Mouse (Mus musculus) induced T-regulatory cell, adult 2 months (primary cell): ENCODE results near the gene Gm26965.
"Not testable (repeated sequence)": the region's sequence is repeated elsewhere in the genome, so short reads cannot be mapped to it uniquely, and the experiment has no call there.

Experiments used
- DNase-seq: peaks from one replicate; pipeline ENCODE4 v3.0.0-alpha.2; 2012; ENCODE audit warnings: low read depth

Gm26965 gene

GRCm38 (mm10) chr13:67525753-67526410 is at the start of gene Gm26965, which contains the start of gene Zfp87:
Gm26965 (minus strand) TSS chr13:67526151.
Zfp87 (minus strand) TSS chr13:67526177.
- DNase-seq, result peak; percentile 97

GRCm38 (mm10) chr13:67572591-67573189 is 46.7 kb upstream of the Gm26965 start:
- no peak for DNase-seq

GRCm38 (mm10) chr13:67553730-67554129 is 27.8 kb upstream of the Gm26965 start, which contains the start of gene Zfp748:
Zfp748 (minus strand) TSS chr13:67553830.
- peak; percentile 10 for DNase-seq

DNA sequence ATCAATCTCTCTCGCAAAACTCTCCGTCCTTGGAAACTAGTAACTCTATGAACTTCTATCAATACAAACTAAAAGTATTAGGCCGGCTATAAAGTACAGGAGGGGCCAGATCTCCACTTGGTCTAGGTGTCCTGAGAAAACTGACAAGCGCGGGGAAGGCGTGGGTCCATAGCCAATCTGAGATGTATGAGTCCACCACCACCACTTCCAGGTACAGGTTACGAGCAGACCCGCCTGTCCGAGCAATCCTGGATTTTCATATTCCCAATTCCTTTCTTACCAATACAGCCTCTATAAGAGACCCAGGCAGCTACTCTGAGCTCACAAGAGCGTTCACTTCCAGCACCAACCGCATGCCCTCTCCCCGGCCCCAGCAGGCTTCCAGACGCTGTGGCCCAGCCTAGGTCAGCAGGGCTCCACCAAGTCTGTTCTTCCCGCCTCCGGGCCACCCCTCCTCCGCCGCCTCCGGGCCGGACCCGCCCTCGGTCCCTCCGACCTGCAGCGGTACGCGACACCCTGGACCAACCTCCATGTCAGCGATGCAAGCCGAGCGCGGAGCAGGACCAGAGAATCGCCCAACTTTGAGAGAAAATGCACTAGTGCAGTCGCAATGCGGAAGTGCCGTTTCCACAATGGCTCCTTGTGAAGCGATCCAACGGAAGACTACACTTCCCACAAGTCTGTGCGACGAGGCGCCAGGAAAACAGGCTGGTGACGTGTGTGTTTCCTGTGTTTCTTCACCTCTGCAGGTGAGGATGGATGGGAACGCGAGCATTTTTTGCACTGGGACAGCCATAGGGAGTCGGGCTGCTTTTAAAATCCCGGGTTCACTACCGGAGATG is 26.8 kb upstream of the Gm26965 start:
- peak; percentile 94 for DNase-seq

DNA sequence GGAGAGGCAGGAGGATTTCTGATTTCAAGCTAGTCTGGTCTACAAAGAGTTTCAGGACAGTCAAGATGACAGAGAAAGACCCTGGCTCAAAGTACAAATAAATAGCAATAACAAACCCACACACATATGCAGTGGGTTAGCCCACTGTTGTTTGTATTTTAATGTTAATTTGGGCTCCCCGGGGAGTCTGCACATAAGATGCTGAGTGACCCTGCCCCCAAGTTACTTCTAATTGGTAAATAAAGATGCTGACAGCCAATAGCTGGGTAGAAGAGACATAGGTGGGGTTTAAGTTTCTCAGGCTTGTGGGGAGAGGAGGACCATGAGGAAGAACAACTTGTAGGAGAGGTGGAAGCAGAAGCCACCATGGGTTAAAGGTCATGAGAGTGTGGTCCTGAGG is 20.0 kb upstream of the Gm26965 start:
- no peak for DNase-seq

- no peak for DNase-seq
These were observed 1.2 kb upstream of the Gm26965 start for GRCm38 (mm10) chr13:67527049-67527730.

DNA sequence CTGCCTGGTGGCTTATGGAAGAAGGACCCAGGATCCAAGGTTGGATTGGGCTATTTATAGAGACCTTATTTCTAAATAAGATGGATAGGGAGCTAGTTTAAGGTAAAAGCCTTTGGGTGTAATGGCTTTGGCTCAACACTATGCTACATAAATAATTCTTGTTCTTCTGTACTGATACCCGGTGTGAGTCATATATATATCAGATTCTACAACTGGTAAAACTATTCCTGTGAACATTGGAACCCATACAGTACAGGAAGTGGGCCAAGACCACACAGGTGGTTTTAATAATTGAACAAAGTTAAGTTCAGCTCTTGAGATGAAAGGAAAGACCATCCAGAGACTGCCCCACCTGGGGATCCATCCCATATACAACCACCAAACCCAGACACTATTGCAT is 25.0 kb downstream of the Gm26965 start:
- DNase-seq, result no peak

- DNase-seq, result peak; percentile 92
These were observed 25.7 kb downstream of the Gm26965 start, which contains the start of gene Zfp58 for GRCm38 (mm10) chr13:67500084-67500719. Zfp58 (minus strand) TSS chr13:67500555.

- no peak for DNase-seq
These were observed 30.3 kb downstream of the Gm26965 start for GRCm38 (mm10) chr13:67495631-67496030.

- DNase-seq, result no peak
These were observed 41.5 kb downstream of the Gm26965 start for GRCm38 (mm10) chr13:67484424-67484811.

- peak; percentile 96 for DNase-seq
These were observed 42.1 kb downstream of the Gm26965 start, which contains the start of gene Zfp874b for GRCm38 (mm10) chr13:67483625-67484423. Zfp874b (minus strand) TSS chr13:67484258.

DNA sequence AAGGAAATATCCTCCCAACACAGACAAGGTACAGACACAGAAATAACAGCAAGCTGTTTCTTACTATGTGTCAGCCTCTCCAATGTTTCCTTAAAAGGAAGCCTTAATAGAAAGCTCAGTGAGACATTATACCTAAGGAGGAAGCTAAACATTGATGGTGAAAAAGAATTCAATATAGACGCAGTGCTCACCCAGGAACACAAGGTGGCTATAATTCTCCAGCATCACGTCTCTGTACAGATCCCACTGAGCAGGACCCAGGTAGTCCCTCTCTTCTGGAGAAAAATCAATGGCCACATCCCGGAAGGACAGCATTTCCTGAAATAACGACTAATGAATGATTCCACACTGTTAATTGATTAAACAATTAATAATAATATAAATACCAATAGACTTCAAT is 44.4 kb downstream of the Gm26965 start:
- DNase-seq, result peak; percentile 32

- no peak for DNase-seq
These were observed 56.7 kb downstream of the Gm26965 start for GRCm38 (mm10) chr13:67469274-67469673.

GRCm38 (mm10) chr13:67463506-67464185 is 62.3 kb downstream of the Gm26965 start:
- not testable (repeated sequence) for DNase-seq

- DNase-seq, result no peak
These were observed 74.0 kb downstream of the Gm26965 start for GRCm38 (mm10) chr13:67452021-67452309.

- DNase-seq, result peak; percentile 93
These were observed 74.6 kb downstream of the Gm26965 start, which contains the start of gene Zfp874a for GRCm38 (mm10) chr13:67451172-67452020. Zfp874a (minus strand) TSS chr13:67451624.
